Mouse (Mus musculus) E14TG2a.4 (cell line): ENCODE results near the gene Clic5.

ENCODE experiments used
- H3K27me3 ChIP-seq: 2 replicates; pipeline ENCODE4 v1.6.1; 2014; ENCODE audit warnings: low read length, control low read depth; ENCODE audit not compliant: insufficient read depth
- H3K36me3 ChIP-seq: 2 replicates; pipeline ENCODE4 v1.6.1; 2014; ENCODE audit warnings: low read length, control low read depth; ENCODE audit not compliant: insufficient read depth
- H3K4me1 ChIP-seq: replicated peaks from 2 replicates; pipeline ENCODE4 v1.6.1; 2014; ENCODE audit warnings: low read depth, low read length, control low read depth
- H3K4me3 ChIP-seq: replicated peaks from 2 replicates; pipeline ENCODE4 v1.5.1; 2014; ENCODE audit warnings: mild to moderate bottlenecking, low read length
- H3K9me3 ChIP-seq: 2 replicates; pipeline ENCODE4 v1.6.1; 2014; ENCODE audit warnings: low read length, control low read depth
- CTCF ChIP-seq: conservative IDR thresholded peaks from 2 replicates; pipeline ENCODE4 v1.5.1; 2014; ENCODE audit warnings: low read length
- NANOG ChIP-seq: IDR thresholded peaks from 2 replicates; pipeline ENCODE4 v1.6.1; 2014; ENCODE audit warnings: borderline replicate concordance, low read length, mixed read lengths
- POU5F1 ChIP-seq: IDR thresholded peaks from 2 replicates; pipeline ENCODE4 v1.6.1; 2014; ENCODE audit warnings: low read length, borderline replicate concordance

Gene Clic5

DNA sequence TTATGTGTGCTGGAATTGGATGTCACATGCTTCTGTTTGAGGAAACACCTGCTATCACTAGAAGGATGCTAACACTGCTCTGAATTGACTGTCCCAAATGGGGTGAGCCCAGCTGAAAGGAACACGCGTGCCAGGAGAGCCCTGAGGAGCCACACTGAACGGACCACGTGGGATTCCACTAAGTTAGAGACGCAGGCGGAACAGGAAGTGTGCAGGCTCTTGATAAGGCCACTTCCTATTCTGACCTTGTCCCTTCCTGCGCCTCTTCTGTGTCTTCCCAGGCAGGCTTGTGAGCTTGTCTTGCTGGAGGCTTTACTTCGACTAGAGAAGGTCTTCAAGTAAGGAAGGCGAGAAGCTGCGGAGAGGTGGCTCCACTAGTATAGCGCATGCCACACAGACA lies 27.9 kb upstream of the Clic5 start:
- no peak overlapping the region for H3K4me3 ChIP-seq
- no peak for TF ChIP-seq POU5F1
- TF ChIP-seq NANOG, result no peak
- TF ChIP-seq CTCF, result no peak
- H3K4me1 ChIP-seq, result no peaks in the 10 kb centered on the region
- no peaks in the 10 kb centered on the region for H3K36me3 ChIP-seq
- peaks cover 6% of the 10 kb centered on the region; the same call in 1 of the 2 replicates for H3K27me3 ChIP-seq
- H3K9me3 ChIP-seq, result no peaks in the 10 kb centered on the region

DNA sequence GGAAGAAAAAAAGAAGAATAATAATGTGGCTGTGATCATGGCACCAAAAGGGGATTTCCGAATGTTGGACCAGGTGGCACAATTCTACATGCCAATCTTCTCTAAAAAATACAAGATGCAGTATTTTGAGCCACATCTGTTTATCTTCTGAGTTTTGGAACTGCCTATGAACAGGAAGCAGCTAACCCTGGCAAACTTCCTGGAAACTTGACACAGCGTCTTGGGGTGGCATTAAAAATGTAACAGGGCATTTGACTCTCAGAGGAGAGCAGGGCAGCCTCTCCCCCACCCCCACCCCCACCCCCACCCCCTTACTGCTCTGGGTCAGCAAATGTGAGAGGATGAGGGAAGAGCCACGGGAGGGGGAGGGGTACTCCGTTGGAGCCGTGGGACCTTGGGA lies 25.9 kb upstream of the Clic5 start:
- H3K9me3 ChIP-seq, result no peaks in the 10 kb centered on the region
- H3K36me3 ChIP-seq, result no peaks in the 10 kb centered on the region
- H3K4me1 ChIP-seq, result peaks cover 4% of the 10 kb centered on the region; the same call in 1 of the 2 replicates
- no peak overlapping the region for H3K4me3 ChIP-seq
- no peak for TF ChIP-seq CTCF
- no peak for TF ChIP-seq POU5F1
- TF ChIP-seq NANOG, result no peak
- H3K27me3 ChIP-seq, result peaks cover 6% of the 10 kb centered on the region; the same call in 1 of the 2 replicates

DNA sequence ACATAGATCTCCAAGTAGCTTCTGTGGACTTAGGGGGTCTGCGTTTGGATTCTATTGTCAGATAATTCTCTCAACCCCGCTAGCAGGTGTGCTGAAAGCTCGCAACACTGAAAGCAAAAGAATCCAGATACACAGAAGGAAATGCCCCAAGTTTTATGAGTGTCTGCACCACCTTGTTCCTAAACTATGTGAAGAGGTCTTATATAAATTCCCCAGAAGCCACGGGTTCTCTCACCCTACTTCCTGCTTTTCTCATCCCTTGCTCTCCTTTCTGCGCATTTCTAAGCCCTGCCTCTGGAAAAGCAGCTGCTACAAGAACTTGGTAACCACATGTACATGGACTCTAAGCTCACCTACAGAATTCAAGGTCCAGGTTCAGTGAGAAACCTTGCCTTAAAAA lies 25.4 kb upstream of the Clic5 start:
- peaks cover 8% of the 10 kb centered on the region; the same call in 1 of the 2 replicates for H3K4me1 ChIP-seq
- no peaks in the 10 kb centered on the region for H3K9me3 ChIP-seq
- TF ChIP-seq POU5F1 (no peak), NANOG (no peak)
- H3K27me3 ChIP-seq, result peaks cover 6% of the 10 kb centered on the region; the same call in 1 of the 2 replicates
- H3K36me3 ChIP-seq, result no peaks in the 10 kb centered on the region
- no peak overlapping the region for H3K4me3 ChIP-seq

DNA sequence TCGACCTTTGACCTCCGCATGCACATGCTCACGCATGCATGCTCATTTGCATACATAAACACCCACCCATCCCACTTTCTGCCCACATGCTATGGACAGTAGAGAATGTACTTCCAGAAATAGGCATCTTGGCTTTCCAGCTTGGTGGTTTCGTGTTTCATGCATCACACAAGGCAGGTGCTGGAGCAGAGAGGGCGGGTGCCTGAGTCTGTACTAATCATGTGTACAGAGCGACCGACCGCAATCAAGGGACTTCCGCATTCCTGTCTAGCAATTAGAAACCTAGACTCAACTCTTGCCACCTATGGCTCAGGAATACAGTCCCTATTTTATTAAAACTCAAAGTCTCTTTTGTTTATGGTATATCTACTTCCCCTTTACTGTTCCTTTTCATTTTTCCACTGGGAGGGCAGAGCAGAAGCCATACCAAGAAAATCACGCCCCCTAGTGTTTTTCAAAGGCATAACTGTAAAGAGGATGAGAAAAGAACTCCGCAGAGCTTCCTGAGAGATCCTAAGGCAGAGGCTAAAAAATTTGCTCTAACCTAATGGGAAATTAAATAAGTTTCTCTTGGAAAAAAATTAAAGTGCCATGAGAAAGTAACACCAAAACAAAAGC lies 22.5 kb upstream of the Clic5 start:
- peaks cover 9% of the 10 kb centered on the region; the same call in 1 of the 2 replicates for H3K4me1 ChIP-seq
- TF ChIP-seq NANOG (no peak), CTCF (peak; percentile 71), POU5F1 (no peak)
- H3K36me3 ChIP-seq, result no peaks in the 10 kb centered on the region
- H3K27me3 ChIP-seq, result peaks cover 3% of the 10 kb centered on the region; the same call in 1 of the 2 replicates
- H3K4me3 ChIP-seq, result no peak overlapping the region
- H3K9me3 ChIP-seq, result no peaks in the 10 kb centered on the region

DNA sequence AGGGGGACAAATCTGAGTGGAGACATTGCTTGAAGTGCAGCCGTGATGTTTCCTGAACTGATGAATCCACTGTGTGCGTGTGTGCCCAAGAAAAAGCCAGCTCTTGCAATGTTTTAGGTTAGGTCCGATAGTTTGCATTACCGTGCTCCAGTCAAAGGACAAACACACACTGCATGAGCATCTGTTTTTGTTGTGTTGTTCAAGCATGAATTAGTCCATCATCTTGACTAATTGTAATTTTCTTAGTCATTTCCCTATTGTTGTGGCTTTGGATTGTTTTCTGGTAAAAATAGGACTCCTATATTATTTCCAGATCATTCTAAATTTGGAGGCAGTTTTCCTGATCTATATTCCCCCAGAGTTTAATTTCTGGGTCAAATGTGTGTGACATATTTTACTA lies 18.7 kb upstream of the Clic5 start:
- no peak for TF ChIP-seq POU5F1
- no peak for TF ChIP-seq NANOG
- TF ChIP-seq CTCF, result no peak
- no peaks in the 10 kb centered on the region for H3K27me3 ChIP-seq
- peaks cover 9% of the 10 kb centered on the region; the same call in 1 of the 2 replicates for H3K4me1 ChIP-seq
- no peak overlapping the region for H3K4me3 ChIP-seq
- no peaks in the 10 kb centered on the region for H3K36me3 ChIP-seq
- no peaks in the 10 kb centered on the region for H3K9me3 ChIP-seq

DNA sequence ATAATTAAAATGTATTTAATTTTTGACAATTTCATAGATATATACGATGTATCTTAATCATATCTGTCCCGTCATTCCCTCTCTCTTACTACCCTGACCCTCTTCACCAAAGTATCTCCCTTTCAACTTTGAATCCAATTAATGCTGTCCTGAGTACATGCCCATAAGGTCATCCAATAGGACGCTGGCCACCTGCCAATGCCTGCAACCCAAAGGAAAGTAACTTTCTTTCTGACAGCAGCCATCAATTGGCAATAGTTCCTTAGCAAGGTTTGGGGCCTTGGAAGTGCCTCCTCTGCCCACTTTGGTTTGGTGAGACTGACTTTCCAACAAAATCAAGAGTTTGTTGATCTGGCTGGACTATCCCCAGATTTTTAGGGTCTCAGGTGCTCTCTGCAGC lies 18.1 kb upstream of the Clic5 start:
- Histone ChIP-seq H3K27me3 (no peaks in the 10 kb centered on the region), H3K4me1 (peaks cover 9% of the 10 kb centered on the region; the same call in 1 of the 2 replicates), H3K36me3 (no peaks in the 10 kb centered on the region), H3K9me3 (no peaks in the 10 kb centered on the region), H3K4me3 (no peak overlapping the region)
- TF ChIP-seq POU5F1 (no peak), CTCF (no peak), NANOG (no peak)

DNA sequence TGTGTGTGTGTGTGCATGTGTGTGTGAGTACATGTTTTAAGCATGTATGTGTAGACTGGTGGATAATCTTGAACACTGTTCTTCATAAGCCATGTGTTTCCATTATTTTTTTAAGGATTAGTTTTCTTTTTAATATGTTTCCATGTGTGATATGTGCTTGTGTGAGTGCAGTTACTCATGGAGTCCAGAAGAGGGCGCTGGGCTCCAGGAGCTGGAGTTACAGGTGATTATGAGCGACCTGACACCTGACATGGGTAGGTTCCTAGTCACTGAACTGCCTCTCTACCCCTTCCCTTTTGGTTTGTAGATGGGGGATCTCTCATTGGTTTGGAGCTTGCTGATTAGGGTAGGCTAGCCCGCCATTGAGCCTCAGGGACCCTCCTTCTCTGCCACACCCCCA lies 16.5 kb upstream of the Clic5 start:
- TF ChIP-seq POU5F1 (no peak), CTCF (peak; percentile 87), NANOG (no peak)
- Histone ChIP-seq H3K36me3 (no peaks in the 10 kb centered on the region), H3K27me3 (0 out of 2 replicates have a peak, but pooled peaks cover 2% of the 10 kb centered on the region)

DNA sequence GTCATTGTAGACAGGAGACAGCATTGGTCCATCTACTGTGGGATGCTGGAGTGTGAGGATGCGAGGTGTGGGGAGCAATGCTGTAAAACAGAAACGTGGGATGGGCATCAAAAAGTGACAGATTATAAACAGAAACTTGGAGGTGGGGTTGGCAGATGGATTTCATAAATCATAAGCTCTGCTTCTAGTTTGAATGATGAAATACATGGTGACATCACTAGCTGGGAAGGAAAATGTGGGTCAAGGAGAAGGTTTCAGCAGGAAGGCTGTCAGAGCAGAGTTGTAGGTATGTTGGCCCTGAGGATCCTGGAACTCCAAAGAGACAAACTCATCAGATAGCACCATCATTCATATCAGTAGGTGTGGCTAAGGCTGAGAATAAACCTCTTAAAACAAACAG lies 15.0 kb upstream of the Clic5 start:
- H3K36me3 ChIP-seq, result no peaks in the 10 kb centered on the region
- H3K4me3 ChIP-seq, result no peak overlapping the region
- no peaks in the 10 kb centered on the region for H3K9me3 ChIP-seq
- TF ChIP-seq NANOG, result no peak
- TF ChIP-seq POU5F1, result no peak
- 0 out of 2 replicates have a peak, but pooled peaks cover 2% of the 10 kb centered on the region for H3K27me3 ChIP-seq
- H3K4me1 ChIP-seq, result no peaks in the 10 kb centered on the region

More for the DNA sequence above, 16.5 kb upstream of the Clic5 start:
- H3K4me3 ChIP-seq, result no peak overlapping the region
- H3K4me1 ChIP-seq, result peaks cover 6% of the 10 kb centered on the region; the same call in 1 of the 2 replicates
- no peaks in the 10 kb centered on the region for H3K9me3 ChIP-seq

DNA sequence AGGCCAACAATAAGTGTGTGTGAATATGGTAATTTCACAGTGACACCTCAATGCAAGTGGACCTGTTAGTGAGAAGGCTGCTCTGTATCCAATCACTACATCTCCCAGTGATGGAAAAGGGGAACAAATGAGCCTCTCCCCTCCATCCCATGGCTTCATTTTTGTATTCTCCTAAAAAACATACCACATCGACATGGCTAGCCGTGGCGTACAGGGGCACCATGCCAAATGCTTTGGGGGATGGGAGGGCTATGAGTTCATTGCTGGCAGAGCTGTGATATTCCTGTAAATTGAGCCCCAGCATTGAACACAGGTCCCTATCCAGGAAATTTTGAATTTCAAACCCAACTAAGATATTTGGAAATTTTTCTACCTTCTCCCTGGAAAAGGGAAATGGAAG lies 11.1 kb upstream of the Clic5 start:
- Histone ChIP-seq H3K27me3 (0 out of 2 replicates have a peak, but pooled peaks cover 2% of the 10 kb centered on the region), H3K4me1 (no peaks in the 10 kb centered on the region), H3K36me3 (no peaks in the 10 kb centered on the region), H3K9me3 (no peaks in the 10 kb centered on the region), H3K4me3 (no peak overlapping the region)
- TF ChIP-seq CTCF (no peak), NANOG (no peak), POU5F1 (no peak)
